Mouse (Mus musculus) liver, adult 2 months (tissue): ENCODE measurements around the gene Cnn2. TPM values are rescaled to one million over a fixed set of nuclear protein-coding genes. Genes with fewer than 3 reads are reported as not detected.
A peak's percentile ranks its signal among the peaks of the same experiment; 100 is the strongest.

Source experiments
- DNase-seq: peaks from one replicate; pipeline ENCODE4 v3.0.0-alpha.2; 2011; ENCODE audit warnings: low read depth, low spot score; ENCODE audit errors: extremely low read depth
- H3K27ac ChIP-seq: fragments of 200-500 bp; replicated peaks from 2 replicates; pipeline ENCODE4 v1.5.1; 2012; ENCODE audit warnings: low read depth, mild to moderate bottlenecking, control low read depth, inconsistent platforms, low read length; ENCODE audit not compliant: insufficient read depth
- H3K27me3 ChIP-seq: fragments of 200-500 bp; 2 replicates; pipeline ENCODE4 v1.6.1; 2012; ENCODE audit warnings: mild to moderate bottlenecking, moderate library complexity, low read length, inconsistent platforms; ENCODE audit not compliant: control insufficient read depth, insufficient read depth
- H3K36me3 ChIP-seq: fragments of 200-500 bp; 2 replicates; pipeline ENCODE4 v1.6.1; 2012; ENCODE audit warnings: low read length, inconsistent platforms; ENCODE audit not compliant: control insufficient read depth, insufficient read depth
- H3K4me1 ChIP-seq: fragments of 200-500 bp; 2 replicates; pipeline ENCODE4 v1.6.1; 2011; ENCODE audit warnings: low read length; ENCODE audit not compliant: control insufficient read depth, insufficient read depth
- H3K4me3 ChIP-seq: fragments of 200-500 bp; 2 replicates; pipeline ENCODE4 v1.5.1; 2011; ENCODE audit warnings: low read depth, mild to moderate bottlenecking, control low read depth, low read length, moderate library complexity; ENCODE audit not compliant: insufficient read depth
- H3K79me2 ChIP-seq: fragments of 200-500 bp; 2 replicates; pipeline ENCODE4 v1.6.1; 2012; ENCODE audit warnings: inconsistent platforms, mild to moderate bottlenecking, low read length, moderate library complexity; ENCODE audit not compliant: control insufficient read depth, insufficient read depth
- H3K9ac ChIP-seq: fragments of 200-500 bp; 2 replicates; pipeline ENCODE4 v1.6.1; 2012; ENCODE audit warnings: low read depth, mild to moderate bottlenecking, control low read depth, inconsistent platforms, low read length
- CTCF ChIP-seq: fragments of 200-500 bp; IDR thresholded peaks from 2 replicates; pipeline ENCODE4 v1.5.1; 2011; ENCODE audit warnings: low read depth, low read length, control low read depth
- POLR2A ChIP-seq: fragments of 200-500 bp; IDR thresholded peaks from 2 replicates; pipeline ENCODE4 v1.6.1; 2011; ENCODE audit warnings: low read length, control low read depth; ENCODE audit not compliant: insufficient read depth; ENCODE audit errors: extremely low read depth
- WGBS: fragments of 180-500 bp; shearing (Covaris S2); methylation state at CpG from one replicate; pipeline ENCODE4 v1.1.7; 2018; 5-methylcytosine and 5-hydroxymethylcytosine counted together
- polyA plus RNA-seq: library from polyadenylated mRNA; depleted of rRNA; stranded (reverse); fragments of >200 nt; gene quantifications from 2 replicates; pipeline ENCODE4 v1.2.3, GENCODE M21; 2012
- total RNA-seq: library from RNA; depleted of rRNA; stranded (reverse); fragments of >200 nt; gene quantifications from 2 replicates; pipeline ENCODE4 v1.2.3, GENCODE M21; 2014

The Cnn2 gene
- total and polyA plus RNA-seq, 2 experiments = 5.2 to 9.8 TPM

GRCm38 (mm10) chr10:80003374-80004232 is 15.2 kb downstream of the Cnn2 start:
- Histone ChIP-seq H3K4me1 (no peaks in the 10 kb centered on the region), H3K79me2 (no peaks in the 10 kb centered on the region), H3K4me3 (no peak overlapping the region), H3K9ac (no peak overlapping the region), H3K36me3 (no peaks in the 10 kb centered on the region), H3K27ac (peak overlapping the region; percentile 34), H3K27me3 (no peaks in the 10 kb centered on the region)
- DNase-seq = no peak
- WGBS = 60% methylated on average over 9 of the region's 9 CpGs
- TF ChIP-seq POLR2A = no peak
- TF ChIP-seq CTCF = no peak

DNA sequence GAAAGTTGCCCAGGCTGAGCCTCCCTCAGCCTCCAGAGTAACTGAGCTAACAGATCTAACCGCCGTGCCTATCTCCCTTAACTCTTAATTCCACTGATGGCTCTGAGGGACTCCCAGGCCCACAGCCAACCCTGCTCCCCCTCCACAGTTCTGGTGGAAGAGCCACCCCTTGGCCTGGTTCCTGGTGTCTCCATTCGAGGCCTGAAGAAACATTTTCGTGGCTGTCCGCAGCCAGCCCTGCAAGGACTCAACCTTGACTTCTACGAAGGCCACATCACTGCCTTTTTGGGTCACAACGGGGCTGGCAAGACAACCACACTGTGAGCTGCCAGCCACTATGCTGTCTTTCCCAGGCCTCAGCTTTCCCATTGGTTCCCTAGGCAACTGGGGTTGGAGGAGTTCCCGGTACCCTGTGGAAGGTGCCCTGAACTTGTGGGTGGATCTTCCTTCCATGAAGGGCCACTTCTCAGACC is 15.9 kb downstream of the Cnn2 start:
- no peak for DNase-seq
- no peak overlapping the region for H3K9ac ChIP-seq
- TF ChIP-seq POLR2A (no peak), CTCF (no peak)
- H3K36me3 ChIP-seq = no peaks in the 10 kb centered on the region
- H3K27ac ChIP-seq = no peak overlapping the region
- WGBS = 78% methylated on average over 8 of the region's 8 CpGs
- no peaks in the 10 kb centered on the region for H3K27me3 ChIP-seq
- H3K79me2 ChIP-seq = no peaks in the 10 kb centered on the region
- no peak overlapping the region for H3K4me3 ChIP-seq
- no peaks in the 10 kb centered on the region for H3K4me1 ChIP-seq

DNA sequence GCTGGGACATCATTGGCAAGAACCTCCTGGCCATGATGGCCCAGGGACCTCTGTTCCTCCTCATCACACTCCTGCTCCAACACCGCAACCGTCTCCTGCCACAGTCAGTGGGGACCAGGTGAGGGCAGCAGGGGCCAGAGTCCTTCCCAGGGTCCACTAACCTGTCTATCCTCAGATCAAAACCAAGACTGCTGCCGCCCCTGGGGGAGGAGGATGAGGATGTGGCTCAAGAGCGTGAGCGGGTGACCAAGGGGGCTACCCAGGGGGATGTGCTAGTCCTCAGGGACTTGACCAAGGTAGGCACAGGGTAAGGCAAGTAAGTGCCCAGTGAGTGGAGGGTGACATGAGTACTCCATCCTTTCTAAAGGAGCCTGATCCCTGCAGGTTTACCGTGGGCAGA is 23.4 kb downstream of the Cnn2 start:
- 91% methylated on average over 6 of the region's 6 CpGs for WGBS
- DNase-seq = no peak
- H3K27me3 ChIP-seq = no peaks in the 10 kb centered on the region
- H3K9ac ChIP-seq = no peak overlapping the region
- TF ChIP-seq POLR2A = no peak
- no peak for TF ChIP-seq CTCF
- no peaks in the 10 kb centered on the region for H3K36me3 ChIP-seq
- H3K4me1 ChIP-seq = no peaks in the 10 kb centered on the region
- no peaks in the 10 kb centered on the region for H3K79me2 ChIP-seq
- no peak overlapping the region for H3K4me3 ChIP-seq
- H3K27ac ChIP-seq = no peak overlapping the region

DNA sequence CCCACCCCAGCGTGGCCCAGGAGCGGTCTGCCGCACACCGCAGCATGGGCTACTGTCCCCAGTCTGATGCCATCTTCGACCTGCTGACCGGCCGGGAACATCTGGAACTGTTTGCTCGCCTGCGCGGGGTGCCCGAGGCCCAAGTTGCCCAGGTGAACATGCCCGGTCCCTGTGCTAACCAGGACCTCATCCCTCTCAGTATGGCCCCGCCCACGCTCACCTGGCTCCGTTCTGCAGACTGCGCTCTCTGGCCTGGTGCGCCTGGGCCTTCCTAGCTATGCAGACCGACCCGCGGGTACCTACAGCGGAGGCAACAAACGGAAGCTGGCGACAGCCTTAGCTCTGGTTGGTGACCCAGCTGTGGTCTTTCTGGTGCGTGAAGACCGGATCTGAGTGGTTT is 25.2 kb downstream of the Cnn2 start:
- no peak for DNase-seq
- 51% methylated on average over 25 of the region's 25 CpGs for WGBS
- Histone ChIP-seq H3K27me3 (no peaks in the 10 kb centered on the region), H3K4me1 (no peaks in the 10 kb centered on the region), H3K9ac (no peak overlapping the region), H3K79me2 (no peaks in the 10 kb centered on the region), H3K4me3 (no peak overlapping the region), H3K27ac (no peak overlapping the region), H3K36me3 (no peaks in the 10 kb centered on the region)
- TF ChIP-seq CTCF (no peak), POLR2A (no peak)

DNA sequence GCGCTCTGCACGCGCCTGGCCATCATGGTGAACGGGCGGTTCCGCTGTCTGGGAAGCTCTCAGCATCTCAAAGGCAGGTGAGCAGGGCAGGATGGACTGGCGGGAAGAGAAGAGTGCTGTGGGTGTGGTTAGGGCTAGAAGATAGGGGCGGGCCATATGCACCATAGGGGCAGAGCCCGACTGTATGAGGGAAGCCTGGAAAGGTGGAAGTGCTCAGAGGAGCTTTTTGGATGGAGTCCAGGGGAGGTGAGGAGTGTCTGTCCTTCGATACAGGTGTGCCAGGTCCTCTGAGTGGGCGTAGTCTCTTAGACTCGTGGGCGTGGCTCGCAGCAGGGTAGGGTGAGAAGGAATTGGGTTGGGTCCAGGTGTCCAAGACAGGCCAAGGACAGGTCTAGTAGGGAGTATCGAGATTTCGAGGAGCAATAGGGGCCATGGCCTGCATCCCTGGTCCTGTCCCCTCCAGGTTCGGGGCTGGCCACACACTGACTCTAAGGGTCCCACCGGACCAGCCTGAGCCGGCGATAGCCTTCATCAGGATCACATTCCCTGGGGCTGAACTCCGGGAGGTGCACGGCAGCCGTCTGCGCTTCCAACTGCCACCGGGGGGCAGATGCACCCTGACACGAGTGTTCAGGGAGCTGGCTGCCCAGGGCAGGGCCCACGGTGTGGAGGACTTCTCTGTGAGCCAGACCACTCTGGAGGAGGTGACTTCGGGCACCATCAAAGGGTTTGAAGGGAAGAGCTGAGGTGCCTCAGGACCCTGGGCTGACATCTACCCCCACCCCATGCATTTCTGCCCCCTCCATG is 26.3 kb downstream of the Cnn2 start:
- WGBS = 40% methylated on average over 28 of the region's 28 CpGs
- no peak for DNase-seq
- Histone ChIP-seq H3K27me3 (no peaks in the 10 kb centered on the region), H3K9ac (no peak overlapping the region), H3K4me1 (no peaks in the 10 kb centered on the region), H3K27ac (no peak overlapping the region), H3K4me3 (no peak overlapping the region), H3K79me2 (no peaks in the 10 kb centered on the region), H3K36me3 (no peaks in the 10 kb centered on the region)
- no peak for TF ChIP-seq POLR2A
- peak; percentile 28; the same call in 1 of the 2 replicates for TF ChIP-seq CTCF
